Mouse (Mus musculus) liver, embryonic 11.5 days (tissue): ENCODE measurements at regions not wholly inside any gene's neighbourhood (a gene's known extent, or its start where the extent isn't known, plus 50 kb on each side); places are given as distances from the start of the nearest gene placed in this dataset.

Experiments used
- ATAC-seq: fragments of 200-750 bp; cut with Nextera tagmentation; replicated peaks from 2 replicates; pipeline ENCODE4 v1.8.0; 2017; ENCODE audit warnings: moderate number of reproducible peaks, mild to moderate bottlenecking, moderate TSS enrichment, moderate library complexity; ENCODE audit not compliant: low FRiP score
- DNase-seq: peaks from one replicate; pipeline ENCODE4 v3.0.0-alpha.2; 2017; ENCODE audit warnings: low spot score
- H3K27ac ChIP-seq: fragments of 300-500 bp; sonication (generic); 2 replicates; pipeline ENCODE4 v1.5.1; 2014; ENCODE audit warnings: mild to moderate bottlenecking, low read depth, low read length, control low read depth
- H3K27me3 ChIP-seq: fragments of 300-500 bp; sonication (generic); replicated peaks from 2 replicates; pipeline ENCODE4 v1.6.1; 2014; ENCODE audit warnings: low read length, mixed read lengths; ENCODE audit not compliant: control insufficient read depth, insufficient read depth
- H3K36me3 ChIP-seq: fragments of 300-500 bp; sonication (generic); 2 replicates; pipeline ENCODE4 v1.6.1; 2014; ENCODE audit warnings: mild to moderate bottlenecking, low read length, moderate library complexity, mixed read lengths; ENCODE audit not compliant: control insufficient read depth, insufficient read depth
- H3K4me1 ChIP-seq: fragments of 300-500 bp; sonication (generic); replicated peaks from 2 replicates; pipeline ENCODE4 v1.6.1; 2014; ENCODE audit warnings: low read length, mixed read lengths; ENCODE audit not compliant: control insufficient read depth, insufficient read depth
- H3K4me2 ChIP-seq: fragments of 300-500 bp; sonication (generic); 2 replicates; pipeline ENCODE4 v1.6.1; 2014; ENCODE audit warnings: mild to moderate bottlenecking, control low read depth, moderate library complexity
- H3K4me3 ChIP-seq: fragments of 300-500 bp; sonication (generic); 2 replicates; pipeline ENCODE4 v1.5.1; 2014; ENCODE audit warnings: low read depth, low read length, control low read depth
- H3K9ac ChIP-seq: fragments of 300-500 bp; sonication (generic); 2 replicates; pipeline ENCODE4 v1.6.1; 2014; ENCODE audit warnings: low read depth, low read length, control low read depth
- H3K9me3 ChIP-seq: fragments of 300-500 bp; sonication (generic); 2 replicates; pipeline ENCODE4 v1.6.1; 2016; ENCODE audit warnings: low read length, inconsistent platforms, mixed read lengths; ENCODE audit not compliant: control insufficient read depth
- WGBS: fragments of 180-500 bp; shearing (Covaris S2); extraction: QIAGEN DNeasy Blood & Tissue Kit; methylation state at CpG from one replicate; pipeline ENCODE4 v1.1.7; 2014; 5-methylcytosine and 5-hydroxymethylcytosine counted together

GRCm38 (mm10) chr2:9754153-9754552 lies 126.9 kb upstream of the 4930412O13Rik start:
- Histone ChIP-seq H3K9me3 (no peaks in the 10 kb centered on the region), H3K9ac (no peak overlapping the region), H3K27me3 (no peaks in the 10 kb centered on the region), H3K27ac (no peak overlapping the region), H3K4me3 (no peak overlapping the region), H3K36me3 (no peaks in the 10 kb centered on the region), H3K4me2 (no peak overlapping the region), H3K4me1 (no peaks in the 10 kb centered on the region)
- WGBS = 75% methylated on average over 6 of the region's 6 CpGs
- DNase-seq (no peak), ATAC-seq (no peak)

DNA sequence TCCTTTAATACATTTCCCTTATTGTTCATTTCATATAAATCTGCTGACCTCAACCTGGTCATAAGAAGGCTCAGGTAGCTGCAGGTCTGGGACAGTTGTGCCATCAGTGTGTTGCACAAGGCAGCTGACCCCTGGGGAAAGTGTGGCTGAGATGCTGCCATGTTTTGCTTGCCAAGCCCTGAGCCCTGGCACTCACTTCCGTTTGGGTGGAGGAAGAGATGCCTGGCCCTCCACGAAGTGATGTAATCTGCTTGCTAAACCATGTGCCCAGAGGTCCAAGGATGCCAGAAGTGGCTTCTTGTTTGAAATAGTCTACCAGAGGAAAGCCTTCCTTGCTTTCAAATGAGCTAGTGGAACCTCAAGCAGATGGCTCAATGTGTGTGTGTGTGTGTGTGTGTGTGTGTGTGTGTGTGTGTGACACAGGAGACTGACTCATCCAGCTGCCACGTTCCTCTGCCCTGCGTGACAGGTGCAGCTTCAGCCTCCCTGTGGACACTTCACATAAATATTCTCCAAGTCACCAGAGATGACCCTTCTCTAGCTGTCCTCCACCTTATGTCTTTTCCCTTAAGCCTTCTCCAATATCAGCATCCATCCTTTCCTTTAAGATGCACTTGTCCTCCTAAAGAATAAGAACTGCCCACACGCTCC lies 123.2 kb upstream of the 4930412O13Rik start:
- Histone ChIP-seq H3K27me3 (no peaks in the 10 kb centered on the region), H3K36me3 (no peaks in the 10 kb centered on the region), H3K4me1 (no peaks in the 10 kb centered on the region), H3K27ac (no peak overlapping the region), H3K9ac (no peak overlapping the region), H3K4me2 (no peak overlapping the region), H3K9me3 (no peaks in the 10 kb centered on the region), H3K4me3 (no peak overlapping the region)
- DNase-seq = no peak
- 79% methylated on average over 5 of the region's 5 CpGs for WGBS
- no peak for ATAC-seq

GRCm38 (mm10) chr2:9758983-9759382 lies 122.1 kb upstream of the 4930412O13Rik start:
- 81% methylated on average over 7 of the region's 7 CpGs for WGBS
- H3K4me3 ChIP-seq = no peak overlapping the region
- H3K9me3 ChIP-seq = no peaks in the 10 kb centered on the region
- ATAC-seq (no peak), DNase-seq (no peak)
- no peaks in the 10 kb centered on the region for H3K36me3 ChIP-seq
- no peak overlapping the region for H3K4me2 ChIP-seq
- H3K4me1 ChIP-seq = no peaks in the 10 kb centered on the region
- no peak overlapping the region for H3K27ac ChIP-seq
- H3K9ac ChIP-seq = no peak overlapping the region
- H3K27me3 ChIP-seq = no peaks in the 10 kb centered on the region

DNA sequence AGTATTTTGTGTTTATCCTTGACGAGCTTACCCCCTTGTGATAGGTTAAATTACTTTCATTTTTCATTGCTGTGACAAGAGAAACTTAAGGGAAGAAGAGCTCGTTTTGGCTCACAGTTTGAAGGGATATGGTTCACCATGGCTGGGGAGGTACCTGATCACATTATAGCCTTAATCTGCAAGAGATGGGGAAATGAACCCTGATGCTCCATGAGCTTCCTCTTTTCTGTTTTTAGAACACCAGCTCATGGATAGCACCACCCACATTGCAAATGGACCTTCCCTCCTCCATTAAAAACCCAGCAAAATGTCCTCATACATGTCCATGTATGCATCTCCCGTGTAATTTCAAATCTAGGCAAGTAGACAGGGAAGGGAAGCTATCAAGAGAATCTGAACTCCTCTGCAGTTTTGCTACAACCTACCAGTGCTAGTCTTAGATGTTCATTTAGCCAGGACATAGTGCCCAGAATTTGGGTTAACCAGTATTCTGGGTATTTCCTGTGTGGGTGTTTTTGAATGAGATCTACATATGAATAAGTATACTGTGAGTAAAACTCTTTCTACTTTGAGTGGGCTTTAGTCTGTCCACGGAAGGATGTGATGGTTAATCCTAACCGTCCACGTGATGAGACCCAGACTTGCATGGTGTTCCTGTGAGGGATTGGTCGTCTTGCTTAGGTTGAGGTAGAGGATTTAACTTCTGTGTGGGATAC lies 121.5 kb upstream of the 4930412O13Rik start:
- Histone ChIP-seq H3K4me1 (no peaks in the 10 kb centered on the region), H3K9me3 (no peaks in the 10 kb centered on the region), H3K4me3 (no peak overlapping the region), H3K27ac (no peak overlapping the region), H3K9ac (no peak overlapping the region), H3K36me3 (no peaks in the 10 kb centered on the region), H3K4me2 (no peak overlapping the region), H3K27me3 (no peaks in the 10 kb centered on the region)
- DNase-seq (no peak), ATAC-seq (no peak)
- WGBS = 77% methylated on average over 7 of the region's 7 CpGs

GRCm38 (mm10) chr2:9780159-9780558 lies 100.9 kb upstream of the 4930412O13Rik start:
- no peak overlapping the region for H3K9ac ChIP-seq
- H3K4me1 ChIP-seq = no peaks in the 10 kb centered on the region
- no peak overlapping the region for H3K27ac ChIP-seq
- no peak overlapping the region for H3K4me2 ChIP-seq
- ATAC-seq = no peak
- no peaks in the 10 kb centered on the region for H3K9me3 ChIP-seq
- no peaks in the 10 kb centered on the region for H3K27me3 ChIP-seq
- 69% methylated on average over 2 of the region's 2 CpGs for WGBS
- no peak overlapping the region for H3K4me3 ChIP-seq
- no peak for DNase-seq
- no peaks in the 10 kb centered on the region for H3K36me3 ChIP-seq

- no peaks in the 10 kb centered on the region for H3K9me3 ChIP-seq
- no peaks in the 10 kb centered on the region for H3K4me1 ChIP-seq
- H3K27me3 ChIP-seq = no peaks in the 10 kb centered on the region
- H3K4me2 ChIP-seq = no peak overlapping the region
- H3K27ac ChIP-seq = no peak overlapping the region
- H3K36me3 ChIP-seq = no peaks in the 10 kb centered on the region
- no peak overlapping the region for H3K9ac ChIP-seq
- DNase-seq (no peak), ATAC-seq (no peak)
- 74% methylated on average over 3 of the region's 3 CpGs for WGBS
- no peak overlapping the region for H3K4me3 ChIP-seq
Observed at GRCm38 (mm10) chr2:9782698-9783097, 98.4 kb upstream of the 4930412O13Rik start.

- Histone ChIP-seq H3K4me1 (no peaks in the 10 kb centered on the region), H3K27ac (no peak overlapping the region), H3K9me3 (no peaks in the 10 kb centered on the region), H3K36me3 (no peaks in the 10 kb centered on the region), H3K4me3 (no peak overlapping the region), H3K27me3 (no peaks in the 10 kb centered on the region), H3K9ac (no peak overlapping the region), H3K4me2 (no peak overlapping the region)
- no peak for ATAC-seq
- DNase-seq = no peak
- 69% methylated on average over 1 of the region's 1 CpGs for WGBS
Observed at GRCm38 (mm10) chr2:9791970-9792369, 89.1 kb upstream of the 4930412O13Rik start.

DNA sequence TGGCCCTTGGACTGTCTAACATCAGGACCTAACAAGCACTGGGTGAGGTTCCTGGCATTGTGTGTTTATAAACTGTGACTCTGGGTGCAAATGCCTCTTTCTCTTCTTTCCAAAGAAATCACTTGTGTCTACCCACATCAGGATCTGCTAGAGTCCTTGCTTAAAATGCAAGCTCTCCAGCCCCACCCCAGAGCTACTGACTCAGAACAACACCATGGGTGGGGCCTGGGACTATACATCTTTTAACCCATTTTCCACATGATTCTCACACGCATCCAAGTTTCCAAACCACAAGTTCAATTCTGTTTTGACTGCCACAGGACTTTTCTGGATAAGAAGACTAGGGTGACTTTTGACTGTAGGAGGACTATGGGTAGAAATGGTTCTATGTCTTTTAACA lies 88.7 kb upstream of the 4930412O13Rik start:
- Histone ChIP-seq H3K27me3 (no peaks in the 10 kb centered on the region), H3K36me3 (no peaks in the 10 kb centered on the region), H3K4me3 (no peak overlapping the region), H3K9ac (no peak overlapping the region), H3K4me1 (no peaks in the 10 kb centered on the region), H3K4me2 (no peak overlapping the region), H3K9me3 (no peaks in the 10 kb centered on the region), H3K27ac (no peak overlapping the region)
- ATAC-seq = no peak
- DNase-seq = peak; percentile 2
- WGBS = 85% methylated on average over 1 of the region's 1 CpGs

DNA sequence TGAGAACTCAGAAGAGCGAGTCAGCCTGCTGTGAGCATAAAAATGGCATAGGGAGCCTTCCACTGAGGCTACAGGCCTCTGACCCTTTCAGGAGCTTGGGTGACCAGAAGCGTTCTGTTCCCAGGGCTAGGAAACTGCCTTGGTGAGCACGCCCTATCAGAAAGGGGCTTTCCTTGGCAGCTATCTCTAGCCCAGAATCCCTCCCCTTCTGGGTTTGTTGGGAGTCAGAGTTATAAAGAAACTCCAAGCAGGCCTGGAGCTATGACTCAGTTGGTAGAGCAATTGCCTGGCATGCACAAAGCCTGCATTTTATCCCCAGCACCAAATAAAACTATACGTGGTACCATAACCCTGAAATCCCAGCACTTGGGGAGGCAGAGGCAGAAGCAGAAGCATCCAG lies 85.7 kb upstream of the 4930412O13Rik start:
- Histone ChIP-seq H3K4me3 (no peak overlapping the region), H3K4me2 (no peak overlapping the region), H3K27me3 (no peaks in the 10 kb centered on the region), H3K9ac (no peak overlapping the region), H3K4me1 (no peaks in the 10 kb centered on the region), H3K27ac (no peak overlapping the region), H3K36me3 (no peaks in the 10 kb centered on the region), H3K9me3 (no peaks in the 10 kb centered on the region)
- ATAC-seq (no peak), DNase-seq (peak; percentile 9)
- 68% methylated on average over 4 of the region's 4 CpGs for WGBS
